Mouse (Mus musculus): ENCODE results near the gene Irgc1. TPM values are rescaled to one million over a fixed set of nuclear protein-coding genes. Genes with fewer than 3 reads are reported as not detected.
A peak's percentile ranks its signal among the peaks of the same experiment; 100 is the strongest.

The Irgc1 gene
- polyA plus RNA-seq, 1 experiment from 2014 or later: not detected

DNA sequence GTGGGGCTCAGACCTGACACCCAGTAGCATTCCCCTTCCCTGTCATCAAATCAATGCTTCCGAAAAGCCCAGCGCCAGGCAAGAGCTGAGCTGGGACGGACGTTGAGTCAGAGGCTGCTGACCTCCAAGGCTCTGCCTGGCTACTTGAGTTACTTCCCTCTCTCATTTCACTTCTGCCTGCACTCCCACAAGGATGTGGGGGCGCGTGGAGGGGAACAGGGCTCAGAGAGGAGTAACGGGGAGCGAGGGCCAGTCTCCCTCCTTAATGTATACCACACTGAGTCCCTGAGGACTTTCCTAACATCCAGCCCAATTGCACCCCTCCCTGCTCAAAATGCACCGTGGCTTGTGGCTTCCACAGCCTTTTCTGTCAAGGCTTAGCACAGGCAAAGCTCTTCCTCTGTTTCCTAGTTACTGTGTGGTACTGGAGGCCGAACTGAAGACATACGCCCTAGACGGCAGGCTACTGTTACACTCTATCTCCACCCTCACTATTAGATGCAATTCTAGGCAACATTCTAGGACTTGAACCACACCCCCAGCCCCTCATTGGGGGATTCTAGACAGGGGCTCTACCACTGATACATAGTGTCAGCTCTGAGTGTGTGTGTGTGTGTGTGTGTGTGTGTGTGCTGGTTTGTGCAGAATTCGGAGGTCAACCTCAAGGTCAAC lies 62.4 kb downstream of the Irgc1 start:
- 68% methylated on average over 13 of the region's 13 CpGs for WGBS
- Histone ChIP-seq H3K4me2 (ENCODE audit: low read depth, low read length, severe bottlenecking) (no peak overlapping the region), H3K27me3 (ENCODE audit: control insufficient read depth, insufficient read depth, low read length) (no peaks in the 10 kb centered on the region), H3K9ac (ENCODE audit: low read length) (no peak overlapping the region), H3K4me3 (ENCODE audit: low read depth, low read length) (no peak overlapping the region), H3K4me1 (replicated peaks; ENCODE audit: control insufficient read depth, insufficient read depth, low read length) (no peaks in the 10 kb centered on the region), H3K36me3 (ENCODE audit: control insufficient read depth, insufficient read depth, low read length) (no peaks in the 10 kb centered on the region), H3K27ac (ENCODE audit: low read depth, low read length) (no peak overlapping the region), H3K9me3 (ENCODE audit: control insufficient read depth, low read length) (no peaks in the 10 kb centered on the region)
- ATAC-seq (replicated peaks; ENCODE audit: low FRiP score): no peak
- no peak for DNase-seq (ENCODE audit: low spot score)

DNA sequence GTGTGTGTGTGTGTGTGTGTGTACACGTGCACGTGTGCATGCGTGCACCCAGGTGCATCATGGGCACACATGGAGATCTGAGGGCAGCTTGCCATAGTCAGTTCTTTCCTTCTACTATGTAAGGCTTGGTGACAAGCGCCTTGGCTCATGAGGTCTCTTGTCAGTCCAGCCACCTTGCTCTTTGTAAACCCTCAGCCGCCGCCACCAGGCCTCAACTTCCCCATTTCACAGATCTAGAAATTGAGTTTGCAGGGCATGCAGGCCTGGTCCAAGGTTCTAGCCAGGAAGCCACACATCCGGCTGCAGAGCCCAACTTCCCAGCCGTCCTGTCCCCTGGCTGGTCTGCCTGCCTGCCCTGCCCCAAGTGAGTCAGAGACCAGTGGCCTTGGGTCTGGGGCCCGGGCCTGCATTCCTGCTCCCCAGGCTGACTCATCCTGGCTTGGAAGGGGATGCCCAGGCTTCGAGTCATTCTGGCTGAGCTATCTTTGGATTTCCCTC lies 65.0 kb downstream of the Irgc1 start:
- H3K27ac ChIP-seq (ENCODE audit: low read depth, low read length): no peak overlapping the region
- no peak overlapping the region for H3K4me2 ChIP-seq (ENCODE audit: low read depth, low read length, severe bottlenecking)
- H3K27me3 ChIP-seq (ENCODE audit: control insufficient read depth, insufficient read depth, low read length): no peaks in the 10 kb centered on the region; the same call in 1 of the 2 replicates
- no peaks in the 10 kb centered on the region for H3K36me3 ChIP-seq (ENCODE audit: control insufficient read depth, insufficient read depth, low read length)
- no peak for DNase-seq (ENCODE audit: low spot score)
- H3K9ac ChIP-seq (ENCODE audit: low read length): no peak overlapping the region
- H3K4me1 ChIP-seq (replicated peaks; ENCODE audit: control insufficient read depth, insufficient read depth, low read length): no peaks in the 10 kb centered on the region
- H3K4me3 ChIP-seq (ENCODE audit: low read depth, low read length): no peak overlapping the region
- H3K9me3 ChIP-seq (ENCODE audit: control insufficient read depth, low read length): no peaks in the 10 kb centered on the region
- WGBS: 79% methylated on average over 10 of the region's 10 CpGs
- ATAC-seq (replicated peaks; ENCODE audit: low FRiP score): no peak

DNA sequence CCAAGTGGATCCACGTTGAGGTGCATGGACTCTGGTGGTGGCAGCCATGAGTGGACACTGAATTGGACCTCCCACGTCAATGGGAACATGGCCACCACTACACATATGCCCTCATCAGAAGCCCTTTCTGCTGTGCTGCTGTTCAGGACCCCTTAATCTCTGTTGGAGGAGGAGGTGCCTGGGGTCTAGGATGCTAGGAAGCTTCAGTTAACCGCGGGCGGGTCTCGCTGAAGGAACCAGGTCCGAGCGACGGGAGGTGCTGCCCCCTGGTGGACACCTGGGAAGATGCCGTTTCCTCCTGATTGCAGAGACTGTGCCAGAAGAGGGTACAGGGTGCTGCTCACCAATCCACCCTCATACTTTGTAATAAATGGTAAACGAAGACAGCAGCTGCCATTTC lies 67.3 kb downstream of the Irgc1 start:
- H3K27ac ChIP-seq (ENCODE audit: low read depth, low read length): no peak overlapping the region

DNA sequence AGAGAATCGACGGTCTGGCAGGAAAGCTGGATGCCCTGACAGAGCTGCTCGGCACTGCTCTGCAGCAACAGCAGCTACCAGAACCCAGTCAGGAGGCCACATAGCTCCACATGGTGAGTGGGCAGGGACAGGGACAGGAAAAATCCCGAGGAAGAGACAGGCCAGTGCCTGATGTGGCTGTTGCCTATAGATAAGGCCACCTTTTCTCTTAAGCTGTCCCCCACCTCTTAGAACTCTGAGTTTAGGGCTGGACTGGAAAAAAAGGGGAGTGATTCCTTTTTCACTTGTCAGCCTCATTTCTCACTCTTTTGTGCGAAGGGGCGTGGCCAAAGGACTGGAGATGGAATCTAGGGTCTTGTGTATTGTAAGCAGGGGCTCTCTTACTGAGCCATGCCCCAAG lies 68.0 kb downstream of the Irgc1 start:
- H3K9ac ChIP-seq (ENCODE audit: low read length): no peak overlapping the region
- H3K4me3 ChIP-seq (ENCODE audit: low read depth, low read length): no peak overlapping the region
- no peaks in the 10 kb centered on the region for H3K4me1 ChIP-seq (replicated peaks; ENCODE audit: control insufficient read depth, insufficient read depth, low read length)
- DNase-seq (ENCODE audit: low spot score): no peak
- H3K27me3 ChIP-seq (ENCODE audit: control insufficient read depth, insufficient read depth, low read length): no peaks in the 10 kb centered on the region; the same call in 1 of the 2 replicates
- ATAC-seq (replicated peaks; ENCODE audit: low FRiP score): peak; percentile 42; the same call in 1 of the 2 replicates
- WGBS: 62% methylated on average over 6 of the region's 6 CpGs
- no peaks in the 10 kb centered on the region for H3K9me3 ChIP-seq (ENCODE audit: control insufficient read depth, low read length)
- no peaks in the 10 kb centered on the region for H3K36me3 ChIP-seq (ENCODE audit: control insufficient read depth, insufficient read depth, low read length)
- no peak overlapping the region for H3K27ac ChIP-seq (ENCODE audit: low read depth, low read length)
- H3K4me2 ChIP-seq (ENCODE audit: low read depth, low read length, severe bottlenecking): no peak overlapping the region

More for the DNA sequence above, 67.3 kb downstream of the Irgc1 start:
- no peak overlapping the region for H3K9ac ChIP-seq (ENCODE audit: low read length)
- DNase-seq (ENCODE audit: low spot score) (peak; percentile 87), ATAC-seq (replicated peaks; ENCODE audit: low FRiP score) (peak; percentile 64)
- no peak overlapping the region for H3K4me3 ChIP-seq (ENCODE audit: low read depth, low read length)
- H3K4me2 ChIP-seq (ENCODE audit: low read depth, low read length, severe bottlenecking): 0 out of 2 replicates have a peak overlapping the region, but pooled peaks have one; percentile 9
- 10% methylated on average over 11 of the region's 11 CpGs for WGBS
- no peaks in the 10 kb centered on the region for H3K36me3 ChIP-seq (ENCODE audit: control insufficient read depth, insufficient read depth, low read length)
- H3K9me3 ChIP-seq (ENCODE audit: control insufficient read depth, low read length): no peaks in the 10 kb centered on the region
- H3K4me1 ChIP-seq (replicated peaks; ENCODE audit: control insufficient read depth, insufficient read depth, low read length): no peaks in the 10 kb centered on the region
- H3K27me3 ChIP-seq (ENCODE audit: control insufficient read depth, insufficient read depth, low read length): no peaks in the 10 kb centered on the region; the same call in 1 of the 2 replicates

DNA sequence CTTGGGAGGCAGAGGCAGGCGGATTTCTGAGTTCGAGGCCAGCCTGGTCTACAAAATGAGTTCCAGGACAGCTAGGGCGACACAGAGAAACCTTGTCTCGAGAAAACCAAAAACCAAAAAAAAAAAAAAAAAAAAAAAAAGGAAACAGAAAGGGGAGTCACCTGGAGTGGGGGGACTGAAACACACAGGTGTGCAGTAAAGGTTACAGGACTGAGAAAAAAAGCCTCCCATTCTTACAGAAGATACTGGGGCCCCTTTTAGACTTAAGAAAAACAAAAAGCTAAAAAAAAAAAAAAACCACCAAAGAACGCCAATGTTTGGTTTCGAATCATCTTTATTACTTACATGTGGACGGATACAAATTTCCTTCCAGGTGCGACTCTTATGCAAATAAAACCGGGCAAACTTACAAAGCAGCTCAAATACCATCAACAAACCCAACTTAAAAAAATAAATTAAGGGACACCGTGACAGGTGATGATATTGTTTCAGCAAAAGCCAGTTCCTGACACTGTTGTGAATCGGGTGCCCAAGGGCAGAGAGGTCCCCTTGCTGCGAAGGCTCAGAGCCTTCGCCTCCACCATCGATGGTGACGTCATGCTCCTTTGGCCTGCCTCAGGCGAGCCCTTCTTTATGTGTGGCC lies 69.2 kb downstream of the Irgc1 start:
- H3K4me1 ChIP-seq (replicated peaks; ENCODE audit: control insufficient read depth, insufficient read depth, low read length): no peaks in the 10 kb centered on the region
- DNase-seq (ENCODE audit: low spot score) (no peak), ATAC-seq (replicated peaks; ENCODE audit: low FRiP score) (no peak)
- no peaks in the 10 kb centered on the region for H3K36me3 ChIP-seq (ENCODE audit: control insufficient read depth, insufficient read depth, low read length)
- H3K27ac ChIP-seq (ENCODE audit: low read depth, low read length): no peak overlapping the region
- no peaks in the 10 kb centered on the region; the same call in 1 of the 2 replicates for H3K27me3 ChIP-seq (ENCODE audit: control insufficient read depth, insufficient read depth, low read length)
- no peak overlapping the region for H3K4me3 ChIP-seq (ENCODE audit: low read depth, low read length)
- H3K9ac ChIP-seq (ENCODE audit: low read length): no peak overlapping the region
- H3K9me3 ChIP-seq (ENCODE audit: control insufficient read depth, low read length): no peaks in the 10 kb centered on the region
- WGBS: 84% methylated on average over 16 of the region's 16 CpGs
- no peak overlapping the region for H3K4me2 ChIP-seq (ENCODE audit: low read depth, low read length, severe bottlenecking)

Other genes starting within 250 kb of the Irgc1 start
- gene Zfp111, start 240.9 kb downstream of the Irgc1 start, polyA plus RNA-seq (2014; fragmentation: Nextera tagmentation; extraction: Ambion mirVana): 9.6 and 12.3 TPM in 2 replicates
- gene Zfp109, start 214.7 kb downstream of the Irgc1 start, polyA plus RNA-seq (2014; fragmentation: Nextera tagmentation; extraction: Ambion mirVana): 5.0 and 5.7 TPM in 2 replicates
- 2.6 and 3.0 TPM in 2 replicates for gene Zfp108, start 197.5 kb downstream of the Irgc1 start, polyA plus RNA-seq (2014; fragmentation: Nextera tagmentation; extraction: Ambion mirVana)
- gene Zfp93, start 181.9 kb downstream of the Irgc1 start, polyA plus RNA-seq (2014; fragmentation: Nextera tagmentation; extraction: Ambion mirVana): 7.4 and 9.0 TPM in 2 replicates
- gene Zfp61, start 151.1 kb downstream of the Irgc1 start, polyA plus RNA-seq (2014; fragmentation: Nextera tagmentation; extraction: Ambion mirVana): 43.4 and 48.7 TPM in 2 replicates
- 15.2 and 15.9 TPM in 2 replicates for gene Zfp94, start 135.6 kb downstream of the Irgc1 start, polyA plus RNA-seq (2014; fragmentation: Nextera tagmentation; extraction: Ambion mirVana)
- gene Tescl, start 118.4 kb downstream of the Irgc1 start, polyA plus RNA-seq (2014; fragmentation: Nextera tagmentation; extraction: Ambion mirVana): 0.23 TPM in 1 of 2 replicates, not detected in the other
- gene Lypd5, start 103.1 kb downstream of the Irgc1 start, polyA plus RNA-seq (2014; fragmentation: Nextera tagmentation; extraction: Ambion mirVana): not detected in 2 replicates
- 3.5 and 4.1 TPM in 2 replicates for gene Kcnn4, start 82.0 kb downstream of the Irgc1 start, polyA plus RNA-seq (2014; fragmentation: Nextera tagmentation; extraction: Ambion mirVana)
- 29.6 and 29.8 TPM in 2 replicates for gene Smg9, start 52.7 kb downstream of the Irgc1 start, polyA plus RNA-seq (2014; fragmentation: Nextera tagmentation; extraction: Ambion mirVana)
- gene Plaur, start 10.2 kb upstream of the Irgc1 start, polyA plus RNA-seq (2014; fragmentation: Nextera tagmentation; extraction: Ambion mirVana): 1.1 and 1.2 TPM in 2 replicates
- gene Cadm4, start 29.7 kb upstream of the Irgc1 start, polyA plus RNA-seq (2014; fragmentation: Nextera tagmentation; extraction: Ambion mirVana): 7.1 and 8.9 TPM in 2 replicates
- gene Zfp428, start 54.7 kb upstream of the Irgc1 start, polyA plus RNA-seq (2014; fragmentation: Nextera tagmentation; extraction: Ambion mirVana): 109 and 114 TPM in 2 replicates
- gene AC161166.1, start 60.2 kb upstream of the Irgc1 start, polyA plus RNA-seq (2014; fragmentation: Nextera tagmentation; extraction: Ambion mirVana): 0.96 and 1.3 TPM in 2 replicates
- 16.1 and 16.4 TPM in 2 replicates for gene Irgq, start 78.4 kb upstream of the Irgc1 start, polyA plus RNA-seq (2014; fragmentation: Nextera tagmentation; extraction: Ambion mirVana)
- not detected in 2 replicates for gene Pinlyp, start 93.8 kb upstream of the Irgc1 start, polyA plus RNA-seq (2014; fragmentation: Nextera tagmentation; extraction: Ambion mirVana)
- 140 and 150 TPM in 2 replicates for gene Xrcc1, start 94.0 kb upstream of the Irgc1 start, polyA plus RNA-seq (2014; fragmentation: Nextera tagmentation; extraction: Ambion mirVana)
- gene Ethe1, start 135.2 kb upstream of the Irgc1 start, polyA plus RNA-seq (2014; fragmentation: Nextera tagmentation; extraction: Ambion mirVana): 17.9 and 21.4 TPM in 2 replicates
- gene Zfp575, start 135.3 kb upstream of the Irgc1 start, polyA plus RNA-seq (2014; fragmentation: Nextera tagmentation; extraction: Ambion mirVana): 2.2 and 2.5 TPM in 2 replicates
- gene Phldb3, start 158.5 kb upstream of the Irgc1 start, polyA plus RNA-seq (2014; fragmentation: Nextera tagmentation; extraction: Ambion mirVana): not detected in 2 replicates
- gene Lypd3, start 184.3 kb upstream of the Irgc1 start, polyA plus RNA-seq (2014; fragmentation: Nextera tagmentation; extraction: Ambion mirVana): 0.69 and 0.73 TPM in 2 replicates
- gene Tex101, start 224.4 kb upstream of the Irgc1 start, polyA plus RNA-seq (2014; fragmentation: Nextera tagmentation; extraction: Ambion mirVana): not detected in 2 replicates

Measured in forebrain, embryonic 11.5 days (tissue).